Mouse (Mus musculus) hindbrain, embryonic 14.5 days (tissue): ENCODE data around the gene Rock2. TPM values are rescaled to one million over a fixed set of nuclear protein-coding genes. Genes with fewer than 3 reads are reported as not detected.

Experiments
- ATAC-seq: fragments of 200-750 bp; cut with Nextera tagmentation; 2 replicates; pipeline ENCODE4 v1.8.0; 2017; ENCODE audit warnings: moderate number of reproducible peaks, mild to moderate bottlenecking, moderate TSS enrichment, moderate library complexity; ENCODE audit not compliant: low FRiP score
- DNase-seq: peaks from one replicate; pipeline ENCODE4 v3.0.0-alpha.2; 2015; ENCODE audit warnings: low spot score
- H3K27ac ChIP-seq: fragments of 300-500 bp; sonication (generic); 2 replicates; pipeline ENCODE4 v1.5.1; 2014; ENCODE audit warnings: mild to moderate bottlenecking, moderate library complexity
- H3K27me3 ChIP-seq: fragments of 300-500 bp; sonication (generic); 2 replicates; pipeline ENCODE4 v1.6.1; 2014; ENCODE audit warnings: mild to moderate bottlenecking, low read length, mixed read lengths; ENCODE audit not compliant: control insufficient read depth, insufficient read depth
- H3K36me3 ChIP-seq: fragments of 300-500 bp; sonication (generic); replicated peaks from 2 replicates; pipeline ENCODE4 v1.6.1; 2014; ENCODE audit not compliant: control insufficient read depth, insufficient read depth
- H3K4me1 ChIP-seq: fragments of 300-500 bp; sonication (generic); replicated peaks from 2 replicates; pipeline ENCODE4 v1.6.1; 2014; ENCODE audit warnings: antibody characterized with exemption, low read length, mixed read lengths; ENCODE audit not compliant: control insufficient read depth, insufficient read depth
- H3K4me2 ChIP-seq: fragments of 300-500 bp; sonication (generic); replicated peaks from 2 replicates; pipeline ENCODE4 v1.6.1; 2014; ENCODE audit warnings: mild to moderate bottlenecking, moderate library complexity
- H3K4me3 ChIP-seq: fragments of 300-500 bp; sonication (generic); replicated peaks from 2 replicates; pipeline ENCODE4 v1.5.1; 2014; ENCODE audit warnings: mild to moderate bottlenecking, low read length
- H3K9ac ChIP-seq: fragments of 300-500 bp; sonication (generic); 2 replicates; pipeline ENCODE4 v1.6.1; 2014
- H3K9me3 ChIP-seq: fragments of 300-500 bp; sonication (generic); 2 replicates; pipeline ENCODE4 v1.6.1; 2016; ENCODE audit warnings: low read length; ENCODE audit not compliant: control insufficient read depth
- WGBS: fragments of 180-500 bp; shearing (Covaris S2); extraction: QIAGEN DNeasy Blood & Tissue Kit; methylation state at CpG from one replicate; pipeline ENCODE4 v1.1.7; 2014; 5-methylcytosine and 5-hydroxymethylcytosine counted together
- polyA plus RNA-seq: library from polyadenylated mRNA; unstranded; fragments of >200 nt; fragmentation: Nextera tagmentation; extraction: Ambion mirVana; gene quantifications from 2 replicates; pipeline ENCODE4 v1.2.1, GENCODE M21; 2014

Gene Rock2
- polyA plus RNA-seq, result 15.7 and 17.6 TPM in 2 replicates

- Histone ChIP-seq H3K4me3 (peak within 1 kb of the TSS; percentile 80), H3K36me3 (no peaks in the 10 kb centered on the region), H3K4me1 (peaks cover 32% of the 10 kb centered on the region), H3K27ac (peak within 1 kb of the TSS; percentile 92), H3K9me3 (no peaks in the 10 kb centered on the region), H3K27me3 (no peaks in the 10 kb centered on the region), H3K4me2 (peak within 1 kb of the TSS; percentile 82), H3K9ac (peak within 1 kb of the TSS; percentile 79)
- ATAC-seq, result peak; percentile 93
- WGBS, result under 1% methylated on average over 100 of the region's 130 CpGs
- DNase-seq, result peak; percentile 83
Observed at GRCm38 (mm10) chr12:16894396-16895220, at the start of gene Rock2. TSS of gene Rock2 (plus strand) at chr12:16894895.

DNA sequence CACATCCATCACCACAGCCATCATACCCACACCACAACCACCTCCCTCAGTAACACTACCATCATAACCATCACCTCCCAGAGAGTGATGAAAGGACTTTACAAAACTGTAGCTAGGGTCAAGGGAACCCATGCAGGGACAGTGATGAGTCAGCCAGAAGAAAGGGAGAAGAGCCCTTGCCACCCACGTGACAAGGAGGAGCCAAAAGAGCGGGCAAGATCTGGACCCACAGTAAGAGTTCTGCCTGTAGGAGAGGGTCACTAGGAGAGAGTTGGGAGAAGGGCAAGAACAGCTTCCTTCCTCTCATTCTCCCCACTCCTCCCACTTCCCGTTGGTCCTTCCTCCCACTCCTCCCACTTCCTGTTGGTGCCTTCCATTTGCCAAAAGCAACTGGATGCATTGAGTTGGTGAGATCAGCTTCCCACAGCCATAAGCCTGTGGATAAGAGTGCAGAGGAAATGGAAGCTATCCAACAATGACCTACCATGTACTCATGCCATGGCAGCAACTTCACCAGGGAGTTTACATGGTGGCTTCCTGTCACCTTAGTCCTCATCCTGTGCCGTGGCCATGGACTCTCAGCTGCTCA, 47.4 kb upstream of the Rock2 start:
- H3K27me3 ChIP-seq, result no peaks in the 10 kb centered on the region
- H3K36me3 ChIP-seq, result no peaks in the 10 kb centered on the region
- no peak overlapping the region for H3K4me2 ChIP-seq
- 82% methylated on average over 4 of the region's 4 CpGs for WGBS
- no peaks in the 10 kb centered on the region for H3K4me1 ChIP-seq
- no peak for DNase-seq
- no peak overlapping the region for H3K9ac ChIP-seq
- no peak for ATAC-seq
- no peaks in the 10 kb centered on the region for H3K9me3 ChIP-seq
- H3K27ac ChIP-seq, result no peak overlapping the region
- no peak overlapping the region for H3K4me3 ChIP-seq

- Histone ChIP-seq H3K4me1 (no peaks in the 10 kb centered on the region), H3K4me2 (no peak overlapping the region), H3K4me3 (no peak overlapping the region), H3K36me3 (no peaks in the 10 kb centered on the region), H3K27me3 (no peaks in the 10 kb centered on the region), H3K27ac (no peak overlapping the region), H3K9me3 (no peaks in the 10 kb centered on the region), H3K9ac (no peak overlapping the region)
- WGBS, result 89% methylated on average over 2 of the region's 2 CpGs
- DNase-seq, result no peak
- ATAC-seq, result no peak
Observed at GRCm38 (mm10) chr12:16848501-16848900, 46.2 kb upstream of the Rock2 start.

GRCm38 (mm10) chr12:16849821-16850220, 44.9 kb upstream of the Rock2 start:
- Histone ChIP-seq H3K27ac (no peak overlapping the region), H3K9ac (no peak overlapping the region), H3K36me3 (no peaks in the 10 kb centered on the region), H3K4me1 (no peaks in the 10 kb centered on the region), H3K4me2 (no peak overlapping the region), H3K9me3 (no peaks in the 10 kb centered on the region), H3K27me3 (no peaks in the 10 kb centered on the region), H3K4me3 (no peak overlapping the region)
- DNase-seq (no peak), ATAC-seq (no peak)
- WGBS, result 62% methylated on average over 2 of the region's 2 CpGs

- H3K4me1 ChIP-seq, result peaks cover 6% of the 10 kb centered on the region
- DNase-seq, result no peak
- H3K4me3 ChIP-seq, result no peak overlapping the region
- no peak for ATAC-seq
- 48% methylated on average over 16 of the region's 16 CpGs for WGBS
- H3K9me3 ChIP-seq, result no peaks in the 10 kb centered on the region
- H3K9ac ChIP-seq, result no peak overlapping the region
- H3K36me3 ChIP-seq, result no peaks in the 10 kb centered on the region
- H3K27me3 ChIP-seq, result no peaks in the 10 kb centered on the region
- H3K4me2 ChIP-seq, result no peak overlapping the region
- no peak overlapping the region for H3K27ac ChIP-seq
Observed at GRCm38 (mm10) chr12:16850431-16851375, 44.0 kb upstream of the Rock2 start.

GRCm38 (mm10) chr12:16853431-16854165, 41.1 kb upstream of the Rock2 start:
- 85% methylated on average over 11 of the region's 11 CpGs for WGBS
- DNase-seq (no peak), ATAC-seq (no peak)

GRCm38 (mm10) chr12:16855632-16856305, 38.9 kb upstream of the Rock2 start:
- no peaks in the 10 kb centered on the region for H3K9me3 ChIP-seq
- peak overlapping the region; percentile 97 for H3K27ac ChIP-seq
- peak; percentile 96 for ATAC-seq
- H3K4me2 ChIP-seq, result peak overlapping the region; percentile 43
- DNase-seq, result peak; percentile 87
- H3K9ac ChIP-seq, result peak overlapping the region; percentile 51; the same call in 1 of the 2 replicates
- 11% methylated on average over 6 of the region's 6 CpGs for WGBS
- H3K4me1 ChIP-seq, result peaks cover 17% of the 10 kb centered on the region
- no peak overlapping the region for H3K4me3 ChIP-seq
- H3K36me3 ChIP-seq, result no peaks in the 10 kb centered on the region
- H3K27me3 ChIP-seq, result no peaks in the 10 kb centered on the region

More at GRCm38 (mm10) chr12:16853431-16854165, 41.1 kb upstream of the Rock2 start:
- no peaks in the 10 kb centered on the region for H3K36me3 ChIP-seq
- H3K4me1 ChIP-seq, result peaks cover 17% of the 10 kb centered on the region
- no peak overlapping the region for H3K4me3 ChIP-seq
- H3K27ac ChIP-seq, result no peak overlapping the region
- H3K9ac ChIP-seq, result no peak overlapping the region
- H3K27me3 ChIP-seq, result no peaks in the 10 kb centered on the region
- H3K4me2 ChIP-seq, result no peak overlapping the region
- no peaks in the 10 kb centered on the region for H3K9me3 ChIP-seq

DNA sequence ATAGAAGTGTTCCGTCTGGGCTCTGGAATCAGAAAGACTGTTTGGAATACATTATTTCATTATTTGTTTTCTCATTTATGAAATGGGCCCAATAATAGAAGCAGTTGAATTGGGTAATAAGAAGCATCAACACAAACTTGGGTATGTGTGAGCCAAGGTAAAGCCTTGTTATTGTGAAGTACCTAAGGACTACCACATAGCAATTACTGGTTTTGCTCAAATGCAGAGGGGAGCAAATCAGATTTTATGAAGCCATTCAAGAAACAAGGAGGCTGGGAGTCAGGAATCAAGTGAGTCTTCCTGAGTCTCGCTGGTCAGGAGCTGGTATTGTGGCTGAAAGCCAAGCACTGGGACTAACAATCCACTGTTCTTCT, 38.4 kb upstream of the Rock2 start:
- Histone ChIP-seq H3K9ac (no peak overlapping the region), H3K27ac (peak overlapping the region; percentile 97), H3K4me3 (no peak overlapping the region), H3K4me2 (peak overlapping the region; percentile 43), H3K27me3 (no peaks in the 10 kb centered on the region), H3K9me3 (no peaks in the 10 kb centered on the region), H3K36me3 (no peaks in the 10 kb centered on the region), H3K4me1 (peaks cover 17% of the 10 kb centered on the region)
- ATAC-seq, result peak; percentile 57
- 29% methylated on average over 2 of the region's 2 CpGs for WGBS
- DNase-seq, result no peak
